Mouse (Mus musculus) CH12.LX (cell line): ENCODE data around the gene Tmem108. TPM values are rescaled to one million over a fixed set of nuclear protein-coding genes. Genes with fewer than 3 reads are reported as not detected.

Experiments
- DNase-seq: peaks from one replicate; pipeline ENCODE4 v3.0.0-alpha.2; 2013; ENCODE audit errors: extremely low read depth
- H3K27ac ChIP-seq: 2 replicates; pipeline ENCODE4 v1.5.1; 2012; ENCODE audit warnings: low read depth, mild to moderate bottlenecking, control low read depth, moderate library complexity; ENCODE audit not compliant: insufficient read depth
- H3K27me3 ChIP-seq: replicated peaks from 2 replicates; pipeline ENCODE3; 2012; ENCODE audit warnings: inconsistent platforms
- H3K36me3 ChIP-seq, 2 experiments: replicated peaks in 1 of 2; 2 replicates each; pipeline versions ENCODE3 to v1.6.1; 2012; ENCODE audit warnings: inconsistent platforms in 1 of 2, low read length in 1 of 2, mild to moderate bottlenecking in 1 of 2, mixed read lengths in 1 of 2, moderate library complexity in 1 of 2; ENCODE audit not compliant: control insufficient read depth in 1 of 2, insufficient read depth in 1 of 2
- H3K4me1 ChIP-seq, 2 experiments: 2 replicates each; pipeline ENCODE4 v1.6.1; 2012; ENCODE audit warnings: inconsistent platforms in 1 of 2, moderate library complexity in 1 of 2; ENCODE audit not compliant: insufficient read depth in 2 of 2, control insufficient read depth in 1 of 2
- H3K4me2 ChIP-seq: 2 replicates; pipeline ENCODE4 v1.6.1; 2012; ENCODE audit warnings: low read depth, mild to moderate bottlenecking, control low read depth; ENCODE audit not compliant: poor library complexity, insufficient read depth, severe bottlenecking
- H3K4me3 ChIP-seq, 3 experiments: fragments of 150-350 bp in 1 of 3; sonication (generic) in 1 of 3; replicated peaks in 1 of 3; 2 replicates each; pipeline versions ENCODE3 to v1.5.1; 2011 to 2012; ENCODE audit warnings: low read depth in 2 of 3, low read length in 2 of 3, mild to moderate bottlenecking in 2 of 3, moderate library complexity in 2 of 3, control low read depth in 1 of 3, improper control_type of control experiment in 1 of 3, inconsistent platforms in 1 of 3, mixed read lengths in 1 of 3; ENCODE audit not compliant: poor library complexity in 1 of 3
- H3K79me2 ChIP-seq: replicated peaks from 2 replicates; pipeline ENCODE4 v1.6.1; 2012; ENCODE audit warnings: mild to moderate bottlenecking, moderate library complexity; ENCODE audit not compliant: control insufficient read depth, poor library complexity, insufficient read depth, severe bottlenecking; ENCODE audit errors: extremely low read depth
- H3K9ac ChIP-seq: 2 replicates; pipeline ENCODE4 v1.6.1; 2012; ENCODE audit warnings: low read depth, mild to moderate bottlenecking, control low read depth, moderate library complexity; ENCODE audit not compliant: insufficient read depth
- H3K9me3 ChIP-seq: replicated peaks from 2 replicates; pipeline ENCODE3; 2012; ENCODE audit warnings: low read length, inconsistent platforms, mixed read lengths
- BHLHE40 ChIP-seq: IDR thresholded peaks from 2 replicates; pipeline ENCODE4 v1.6.1; 2011; ENCODE audit warnings: mild to moderate bottlenecking, low read depth, low read length, improper control_type of control experiment
- CHD1 ChIP-seq: IDR thresholded peaks from 2 replicates; pipeline ENCODE4 v1.6.1; 2012; ENCODE audit warnings: low read depth, low read length, improper control_type of control experiment, inconsistent platforms
- CHD2 ChIP-seq: IDR thresholded peaks from 2 replicates; pipeline ENCODE4 v1.6.1; 2011; ENCODE audit warnings: low read length, improper control_type of control experiment
- CTCF ChIP-seq, 2 experiments: IDR thresholded peaks in 1 of 2; conservative IDR thresholded peaks in 1 of 2; 2 replicates each; pipeline ENCODE4 v1.5.1; 2011 to 2012; ENCODE audit warnings: low read depth in 2 of 2, low read length in 2 of 2, improper control_type of control experiment in 1 of 2, inconsistent platforms in 1 of 2, mild to moderate bottlenecking in 1 of 2, moderate library complexity in 1 of 2
- E2F4 ChIP-seq: IDR thresholded peaks from 2 replicates; pipeline ENCODE4 v1.6.1; 2011; ENCODE audit warnings: low read depth, low read length, improper control_type of control experiment; ENCODE audit not compliant: insufficient replicate concordance
- ELF1 ChIP-seq: IDR thresholded peaks from 2 replicates; pipeline ENCODE4 v1.6.1; 2014; ENCODE audit warnings: low read depth, mild to moderate bottlenecking, inconsistent platforms, low read length, improper control_type of control experiment
- EP300 ChIP-seq: IDR thresholded peaks from 2 replicates; pipeline ENCODE4 v1.6.1; 2011; ENCODE audit warnings: low read length, improper control_type of control experiment
- ETS1 ChIP-seq: conservative IDR thresholded peaks from 2 replicates; pipeline ENCODE4 v1.6.1; 2012; ENCODE audit warnings: low read depth, mild to moderate bottlenecking, inconsistent platforms, low read length, improper control_type of control experiment, moderate library complexity
- GABPA ChIP-seq: IDR thresholded peaks from 2 replicates; pipeline ENCODE4 v1.6.1; 2012; ENCODE audit warnings: low read depth, low read length, improper control_type of control experiment, inconsistent platforms; ENCODE audit not compliant: insufficient replicate concordance
- HCFC1 ChIP-seq: IDR thresholded peaks from 2 replicates; pipeline ENCODE4 v1.6.1; 2012; ENCODE audit warnings: low read depth, mild to moderate bottlenecking, inconsistent platforms, low read length, improper control_type of control experiment
- IRF4 ChIP-seq: IDR thresholded peaks from 2 replicates; pipeline ENCODE4 v1.6.1; 2014; ENCODE audit warnings: low read depth, mild to moderate bottlenecking, inconsistent platforms, low read length, improper control_type of control experiment
- JUN ChIP-seq: IDR thresholded peaks from 2 replicates; pipeline ENCODE4 v1.6.1; 2011; ENCODE audit warnings: low read depth, mild to moderate bottlenecking, low read length, improper control_type of control experiment, moderate library complexity; ENCODE audit not compliant: insufficient read depth
- JUND ChIP-seq: conservative IDR thresholded peaks from 2 replicates; pipeline ENCODE4 v1.6.1; 2011; ENCODE audit warnings: low read depth, low read length, improper control_type of control experiment
- KAT2A ChIP-seq: IDR thresholded peaks from 2 replicates; pipeline ENCODE4 v1.6.1; 2012; ENCODE audit warnings: low read length, improper control_type of control experiment, inconsistent platforms; ENCODE audit not compliant: insufficient replicate concordance
- MAFK ChIP-seq: IDR thresholded peaks from 2 replicates; pipeline ENCODE4 v1.6.1; 2011; ENCODE audit warnings: low read length, improper control_type of control experiment; ENCODE audit not compliant: insufficient replicate concordance
- MAX ChIP-seq: IDR thresholded peaks from 2 replicates; pipeline ENCODE4 v1.6.1; 2011; ENCODE audit warnings: low read length, improper control_type of control experiment
- MAZ ChIP-seq: IDR thresholded peaks from 2 replicates; pipeline ENCODE4 v1.6.1; 2012; ENCODE audit warnings: low read depth, mild to moderate bottlenecking, inconsistent platforms, low read length, improper control_type of control experiment, moderate library complexity
- MEF2A ChIP-seq: IDR thresholded peaks from 2 replicates; pipeline ENCODE4 v1.6.1; 2014; ENCODE audit warnings: low read depth, mild to moderate bottlenecking, inconsistent platforms, low read length, improper control_type of control experiment, borderline replicate concordance
- MXI1 ChIP-seq: IDR thresholded peaks from 2 replicates; pipeline ENCODE4 v1.6.1; 2011; ENCODE audit warnings: mild to moderate bottlenecking, low read depth, low read length, improper control_type of control experiment
- MYC ChIP-seq: IDR thresholded peaks from 2 replicates; pipeline ENCODE4 v1.6.1; 2011; ENCODE audit warnings: low read depth, mild to moderate bottlenecking, improper control_type of control experiment, low read length
- NELFE ChIP-seq: IDR thresholded peaks from 2 replicates; pipeline ENCODE4 v1.6.1; 2011; ENCODE audit warnings: low read depth, low read length, improper control_type of control experiment
- NRF1 ChIP-seq: IDR thresholded peaks from 2 replicates; pipeline ENCODE4 v1.6.1; 2014; ENCODE audit warnings: low read depth, mild to moderate bottlenecking, inconsistent platforms, low read length, improper control_type of control experiment, moderate library complexity
- PAX5 ChIP-seq: IDR thresholded peaks from 2 replicates; pipeline ENCODE4 v1.6.1; 2012; ENCODE audit warnings: low read length, inconsistent platforms, mixed read lengths
- POLR2A ChIP-seq: IDR thresholded peaks from 2 replicates; pipeline ENCODE4 v1.6.1; 2011; ENCODE audit warnings: low read depth, mild to moderate bottlenecking, improper control_type of control experiment, low read length
- POLR2AphosphoS2 ChIP-seq: IDR thresholded peaks from 2 replicates; pipeline ENCODE4 v1.6.1; 2011; ENCODE audit warnings: low read depth, low read length, improper control_type of control experiment
- RAD21 ChIP-seq: IDR thresholded peaks from 2 replicates; pipeline ENCODE4 v1.6.1; 2011; ENCODE audit warnings: low read depth, mild to moderate bottlenecking, low read length, improper control_type of control experiment, moderate library complexity
- RCOR1 ChIP-seq: conservative IDR thresholded peaks from 2 replicates; pipeline ENCODE4 v1.6.1; 2012; ENCODE audit warnings: low read depth, mild to moderate bottlenecking, inconsistent platforms, low read length, improper control_type of control experiment
- SIN3A ChIP-seq: IDR thresholded peaks from 2 replicates; pipeline ENCODE4 v1.6.1; 2012; ENCODE audit warnings: low read length, improper control_type of control experiment, inconsistent platforms
- SMC3 ChIP-seq: IDR thresholded peaks from 2 replicates; pipeline ENCODE4 v1.6.1; 2011; ENCODE audit warnings: low read depth, low read length, improper control_type of control experiment
- TBP ChIP-seq: conservative IDR thresholded peaks from 2 replicates; pipeline ENCODE4 v1.6.1; 2011; ENCODE audit warnings: low read depth, low read length, improper control_type of control experiment
- TCF12 ChIP-seq: IDR thresholded peaks from 2 replicates; pipeline ENCODE4 v1.6.1; 2014; ENCODE audit warnings: low read depth, mild to moderate bottlenecking, inconsistent platforms, low read length, improper control_type of control experiment
- UBTF ChIP-seq: IDR thresholded peaks from 2 replicates; pipeline ENCODE4 v1.6.1; 2012; ENCODE audit warnings: low read depth, mild to moderate bottlenecking, inconsistent platforms, low read length, improper control_type of control experiment, moderate library complexity
- USF1 ChIP-seq: IDR thresholded peaks from 2 replicates; pipeline ENCODE4 v1.6.1; 2014; ENCODE audit warnings: low read depth, mild to moderate bottlenecking, inconsistent platforms, low read length, improper control_type of control experiment
- USF2 ChIP-seq: conservative IDR thresholded peaks from 2 replicates; pipeline ENCODE4 v1.6.1; 2011; ENCODE audit warnings: low read depth, low read length, improper control_type of control experiment
- ZC3H11A ChIP-seq: IDR thresholded peaks from 2 replicates; pipeline ENCODE4 v1.6.1; 2012; ENCODE audit warnings: low read depth, mild to moderate bottlenecking, inconsistent platforms, low read length, improper control_type of control experiment
- ZKSCAN1 ChIP-seq: IDR thresholded peaks from 2 replicates; pipeline ENCODE4 v1.6.1; 2012; ENCODE audit warnings: low read depth, inconsistent platforms, low read length, improper control_type of control experiment, borderline replicate concordance
- ZMIZ1 ChIP-seq: IDR thresholded peaks from 2 replicates; pipeline ENCODE4 v1.6.1; 2012; ENCODE audit warnings: low read depth, mild to moderate bottlenecking, inconsistent platforms, low read length, improper control_type of control experiment
- ZNF384 ChIP-seq: IDR thresholded peaks from 2 replicates; pipeline ENCODE4 v1.6.1; 2012; ENCODE audit warnings: low read depth, low read length, improper control_type of control experiment, inconsistent platforms
- dilution Hi-C: fragments of 300-500 bp; cut with MboI; formaldehyde crosslinking; loops from 2 replicates; pipeline ENCODE4 v1.14.3; 2020; ENCODE audit warnings: low sequenced_read_pairs; ENCODE audit not compliant: extremely low pct_unique_long_range_greater_than_20kb, extremely low pct_ligation_motif_present
- in situ Hi-C: fragments of 300-500 bp; cut with MboI; formaldehyde crosslinking; loops from 3 replicates; pipeline ENCODE4 v1.14.3; 2019; ENCODE audit warnings: low sequenced_read_pairs, low pct_ligation_motif_present, low pct_unique_long_range_greater_than_20kb, mixed read lengths
- polyA plus RNA-seq: library from polyadenylated mRNA; unstranded; fragments of >175 nt; gene quantifications from 2 replicates; pipeline ENCODE4 v1.2.1, GENCODE M21; 2012; ENCODE audit warnings: low read depth; ENCODE audit not compliant: insufficient read length
- total RNA-seq, 2 experiments: library from RNA; depleted of rRNA; stranded (reverse); fragments of 300-350 nt in 1 of 2; fragments of >200 nt in 1 of 2; gene quantifications; 2 replicates each; pipeline ENCODE4 v1.2.3; 2012 to 2014

The Tmem108 gene
- total and polyA plus RNA-seq, 3 experiments = 0.04 to 0.13 (median 0.07) TPM

DNA sequence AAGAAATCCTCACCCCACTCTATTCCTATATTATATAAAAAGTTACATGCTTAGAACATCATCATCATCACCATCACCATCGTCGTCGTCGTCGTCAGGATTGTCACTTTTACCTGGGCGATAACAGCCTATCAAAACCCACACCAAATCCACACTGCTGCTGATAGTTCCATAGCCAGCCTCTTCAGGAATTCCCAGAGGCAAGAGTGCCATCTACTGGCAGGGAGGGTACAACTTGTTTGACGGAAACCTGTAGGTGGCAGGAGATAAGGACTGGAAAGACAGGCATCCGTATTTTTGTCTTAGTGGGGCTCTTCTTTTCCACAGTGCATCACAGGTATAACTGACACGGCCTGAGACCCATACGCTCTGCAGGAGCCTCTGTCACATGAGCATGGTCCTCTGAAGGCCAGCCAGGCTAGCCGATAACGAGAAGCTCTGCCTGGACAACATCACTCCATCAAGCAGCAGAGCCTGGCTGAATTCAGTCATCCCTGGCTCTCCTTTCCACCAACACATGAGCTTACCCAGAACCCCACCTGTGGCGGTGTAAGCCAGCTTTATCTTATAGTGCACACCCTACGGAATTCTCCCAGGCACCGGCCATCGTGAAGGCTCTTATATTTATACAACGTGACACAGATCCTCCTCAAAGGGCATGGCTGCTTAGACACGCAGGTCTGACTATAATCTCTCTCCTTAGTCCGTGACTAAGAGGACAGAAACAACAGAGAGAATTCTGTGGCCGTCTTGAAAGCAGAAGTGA lies 2.5 kb downstream of the Tmem108 start:
- TF ChIP-seq ELF1 (no peak), MAX (no peak), ZC3H11A (peak; percentile 64), MEF2A (no peak), TCF12 (no peak), SIN3A (no peak), MAFK (no peak), JUN (no peak), MYC (no peak), USF1 (no peak), JUND (no peak), CTCF (conservative IDR thresholded peaks at IDR 0.05 in 1 of 2, IDR thresholded peaks at IDR 0.05 in 1 of 2; ENCODE audit: low read depth in 2 of 2, low read length in 2 of 2) (peak; percentile 73 to 98), MAZ (no peak), BHLHE40 (no peak), USF2 (no peak), ZKSCAN1 (no peak), GABPA (no peak), TBP (no peak), E2F4 (no peak), ZNF384 (no peak), EP300 (no peak), MXI1 (no peak), ZMIZ1 (no peak), UBTF (no peak), NRF1 (no peak), NELFE (peak; percentile 48; the same call in 1 of the 2 replicates), CHD2 (no peak), CHD1 (no peak), POLR2AphosphoS2 (no peak), ETS1 (no peak), RAD21 (peak; percentile 92), RCOR1 (no peak), HCFC1 (no peak), POLR2A (no peak), PAX5 (no peak), IRF4 (no peak; the same call in 1 of the 2 replicates), KAT2A (no peak), SMC3 (peak; percentile 93)
- dilution Hi-C loops (no loop called here), in situ Hi-C loops (loop anchor here (5.0 to 10.0 kb wide), 3 partner anchors 137 to 264 kb away; no protein-coding TSS in a partner anchor)
- H3K79me2 ChIP-seq = no peaks in the 10 kb centered on the region
- H3K27me3 ChIP-seq = peaks cover 20% of the 10 kb centered on the region
- H3K9ac ChIP-seq = no peak overlapping the region
- peak; percentile 72 for DNase-seq
- no peak overlapping the region for H3K4me2 ChIP-seq
- H3K9me3 ChIP-seq = peaks cover 6% of the 10 kb centered on the region
- H3K4me3 ChIP-seq = no peak overlapping the region
- no peak overlapping the region for H3K27ac ChIP-seq
- H3K4me1 ChIP-seq = no peaks in the 10 kb centered on the region; a peak in 1 of 4 replicates
- no peaks in the 10 kb centered on the region for H3K36me3 ChIP-seq
